Mouse (Mus musculus) bone marrow, adult 2 months (tissue): ENCODE data around the gene Phldb2.

Experiments used
- CTCF ChIP-seq: fragments of 200-500 bp; IDR thresholded peaks from 2 replicates; pipeline ENCODE4 v1.5.1; 2011; ENCODE audit warnings: low read length, control low read depth; ENCODE audit not compliant: control insufficient read depth, insufficient read depth
- POLR2A ChIP-seq: fragments of 200-500 bp; IDR thresholded peaks from 2 replicates; pipeline ENCODE4 v1.6.1; 2011; ENCODE audit warnings: low read depth, mild to moderate bottlenecking, control low read depth, low read length, borderline replicate concordance; ENCODE audit not compliant: control insufficient read depth

DNA sequence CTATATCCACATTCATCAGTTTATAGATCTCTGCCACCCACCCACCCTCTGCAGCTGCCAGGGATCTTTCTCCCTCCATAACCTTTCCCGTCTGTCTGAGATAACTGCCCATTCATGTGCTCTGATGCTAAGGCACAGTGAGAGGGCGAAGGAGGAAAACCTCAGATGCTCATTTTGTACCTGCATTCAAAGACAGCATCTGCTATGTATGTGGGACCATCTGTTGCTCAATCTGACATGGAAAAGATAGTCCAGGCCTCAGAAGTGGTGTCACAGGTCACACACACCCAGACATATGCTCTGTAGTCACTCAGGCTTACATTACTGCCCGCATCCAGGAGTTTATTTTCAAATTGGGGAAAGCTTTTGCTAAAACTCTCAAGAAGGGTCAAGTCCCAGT lies 112.4 kb downstream of the Phldb2 start:
- no peak for TF ChIP-seq CTCF
- TF ChIP-seq POLR2A: no peak
